Mouse (Mus musculus) cerebellum, adult 2 months (tissue): Measurements from ENCODE around the gene Rad51b.

ENCODE experiments used
- CTCF ChIP-seq: fragments of 200-500 bp; IDR thresholded peaks from 2 replicates; pipeline ENCODE4 v1.5.1; 2011; ENCODE audit warnings: low read depth, mild to moderate bottlenecking, control low read depth, low read length, moderate library complexity, borderline replicate concordance; ENCODE audit not compliant: insufficient read depth
- POLR2A ChIP-seq: fragments of 200-500 bp; IDR thresholded peaks from 2 replicates; pipeline ENCODE4 v1.6.1; 2011; ENCODE audit warnings: low read length, control low read depth, borderline replicate concordance; ENCODE audit not compliant: insufficient read depth

GRCm38 (mm10) chr12:79857704-79858103 is 560.6 kb downstream of the Rad51b start:
- no peak for TF ChIP-seq CTCF
- TF ChIP-seq POLR2A = no peak
